Mouse (Mus musculus) intestine, embryonic 14.5 days (tissue): ENCODE results near the gene Cfap100. TPM values are rescaled to one million over a fixed set of nuclear protein-coding genes. Genes with fewer than 3 reads are reported as not detected.
A peak's percentile ranks its signal among the peaks of the same experiment; 100 is the strongest.

ENCODE experiments used
- ATAC-seq: fragments of 200-750 bp; cut with Nextera tagmentation; replicated peaks from 2 replicates; pipeline ENCODE4 v1.8.0; 2017; ENCODE audit warnings: low read depth, moderate number of reproducible peaks, moderate TSS enrichment, moderate library complexity; ENCODE audit not compliant: low FRiP score, low TSS enrichment
- DNase-seq: peaks from one replicate; pipeline ENCODE4 v3.0.0-alpha.2; 2018; ENCODE audit warnings: low spot score
- H3K27ac ChIP-seq: fragments of 300-500 bp; sonication (generic); 2 replicates; pipeline ENCODE4 v1.5.1; 2014; ENCODE audit warnings: low read depth, mild to moderate bottlenecking, control low read depth
- H3K27me3 ChIP-seq: fragments of 300-500 bp; sonication (generic); replicated peaks from 2 replicates; pipeline ENCODE4 v1.6.1; 2014; ENCODE audit warnings: low read length, control low read depth; ENCODE audit not compliant: control insufficient read depth, insufficient read depth
- H3K36me3 ChIP-seq: fragments of 300-500 bp; sonication (generic); 2 replicates; pipeline ENCODE4 v1.6.1; 2014; ENCODE audit warnings: low read length, control low read depth; ENCODE audit not compliant: control insufficient read depth, insufficient read depth
- H3K4me1 ChIP-seq: fragments of 300-500 bp; sonication (generic); replicated peaks from 2 replicates; pipeline ENCODE4 v1.6.1; 2014; ENCODE audit warnings: low read length, control low read depth, mixed read lengths; ENCODE audit not compliant: control insufficient read depth, insufficient read depth
- H3K4me2 ChIP-seq: fragments of 300-500 bp; sonication (generic); 2 replicates; pipeline ENCODE4 v1.6.1; 2014; ENCODE audit warnings: low read length
- H3K4me3 ChIP-seq: fragments of 300-500 bp; sonication (generic); 2 replicates; pipeline ENCODE4 v1.5.1; 2014; ENCODE audit warnings: low read depth, low read length, control low read depth, mixed read lengths
- H3K9ac ChIP-seq: fragments of 300-500 bp; sonication (generic); 2 replicates; pipeline ENCODE4 v1.6.1; 2014; ENCODE audit warnings: mild to moderate bottlenecking, low read length
- H3K9me3 ChIP-seq: fragments of 300-500 bp; sonication (generic); 2 replicates; pipeline ENCODE4 v1.6.1; 2016; ENCODE audit warnings: low read length, control low read depth; ENCODE audit not compliant: control insufficient read depth
- WGBS: fragments of 180-500 bp; shearing (Covaris S2); extraction: QIAGEN DNeasy Blood & Tissue Kit; methylation state at CpG from one replicate; pipeline ENCODE4 v1.1.7; 2014; 5-methylcytosine and 5-hydroxymethylcytosine counted together
- polyA plus RNA-seq: library from polyadenylated mRNA; unstranded; fragments of >200 nt; fragmentation: Nextera tagmentation; extraction: Ambion mirVana; gene quantifications from 2 replicates; pipeline ENCODE4 v1.2.1, GENCODE M21; 2014

The Cfap100 gene
- 0.46 TPM in 2 replicates for polyA plus RNA-seq

DNA sequence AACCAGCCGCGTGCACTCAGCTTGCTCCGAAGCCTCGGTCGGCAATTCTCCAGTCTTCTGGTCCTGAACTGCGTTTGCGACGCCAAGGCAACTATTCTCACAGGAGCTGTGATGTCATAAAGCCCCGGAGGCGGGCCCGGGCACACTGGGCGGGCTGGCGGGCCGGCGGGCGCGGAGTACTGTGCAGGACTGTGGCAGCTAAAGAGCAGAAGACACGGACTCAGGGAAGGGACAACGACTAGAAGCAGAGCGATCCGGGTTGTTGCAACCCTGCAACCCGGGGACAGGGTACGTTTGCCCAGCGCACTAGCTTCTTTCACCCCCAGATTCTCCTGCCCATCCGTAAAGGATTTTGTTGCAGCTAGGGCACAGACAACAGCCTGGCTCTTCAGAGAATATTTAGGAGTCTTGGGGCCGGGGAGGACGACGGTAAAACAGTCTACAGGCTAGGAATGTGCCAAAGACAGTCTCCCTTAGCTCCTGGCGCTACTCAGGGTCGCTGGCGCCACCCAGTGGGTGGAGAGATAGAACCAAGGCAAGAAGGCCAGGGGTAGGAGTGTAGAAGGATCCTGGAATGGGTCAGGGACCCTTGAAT is at the start of gene Cfap100:
Cfap100 (minus strand) TSS at position 418 of the 595 bp plus-strand sequence.
- under 1% methylated on average over 31 of the region's 31 CpGs for WGBS

GRCm38 (mm10) chr6:90476941-90477518 is 48.4 kb upstream of the Cfap100 start:
- no peaks in the 10 kb centered on the region for H3K4me1 ChIP-seq
- no peak overlapping the region for H3K27ac ChIP-seq
- no peaks in the 10 kb centered on the region for H3K9me3 ChIP-seq
- DNase-seq (no peak), ATAC-seq (no peak)
- no peak overlapping the region for H3K9ac ChIP-seq
- H3K36me3 ChIP-seq: no peaks in the 10 kb centered on the region
- H3K4me2 ChIP-seq: peak overlapping the region; percentile 8; the same call in 1 of the 2 replicates
- no peak overlapping the region for H3K4me3 ChIP-seq
- WGBS: 50% methylated on average over 14 of the region's 14 CpGs
- no peaks in the 10 kb centered on the region for H3K27me3 ChIP-seq

More for the DNA sequence above, at the start of gene Cfap100:
- Histone ChIP-seq H3K27me3 (peaks cover 15% of the 10 kb centered on the region), H3K4me1 (0 out of 2 replicates have a peak, but pooled peaks cover 4% of the 10 kb centered on the region), H3K9ac (peak within 1 kb of the TSS; percentile 46), H3K4me2 (peak within 1 kb of the TSS; percentile 79), H3K36me3 (no peaks in the 10 kb centered on the region), H3K4me3 (peak within 1 kb of the TSS; percentile 36), H3K9me3 (no peaks in the 10 kb centered on the region), H3K27ac (no peak within 1 kb of the TSS)
- ATAC-seq (peak; percentile 80), DNase-seq (peak; percentile 82)

GRCm38 (mm10) chr6:90475854-90476212 is 47.2 kb upstream of the Cfap100 start:
- Histone ChIP-seq H3K9me3 (no peaks in the 10 kb centered on the region), H3K4me3 (no peak overlapping the region), H3K36me3 (no peaks in the 10 kb centered on the region), H3K9ac (no peak overlapping the region), H3K27me3 (no peaks in the 10 kb centered on the region), H3K4me2 (no peak overlapping the region), H3K4me1 (no peaks in the 10 kb centered on the region), H3K27ac (no peak overlapping the region)
- WGBS: 74% methylated on average over 3 of the region's 3 CpGs
- DNase-seq (no peak), ATAC-seq (no peak)

DNA sequence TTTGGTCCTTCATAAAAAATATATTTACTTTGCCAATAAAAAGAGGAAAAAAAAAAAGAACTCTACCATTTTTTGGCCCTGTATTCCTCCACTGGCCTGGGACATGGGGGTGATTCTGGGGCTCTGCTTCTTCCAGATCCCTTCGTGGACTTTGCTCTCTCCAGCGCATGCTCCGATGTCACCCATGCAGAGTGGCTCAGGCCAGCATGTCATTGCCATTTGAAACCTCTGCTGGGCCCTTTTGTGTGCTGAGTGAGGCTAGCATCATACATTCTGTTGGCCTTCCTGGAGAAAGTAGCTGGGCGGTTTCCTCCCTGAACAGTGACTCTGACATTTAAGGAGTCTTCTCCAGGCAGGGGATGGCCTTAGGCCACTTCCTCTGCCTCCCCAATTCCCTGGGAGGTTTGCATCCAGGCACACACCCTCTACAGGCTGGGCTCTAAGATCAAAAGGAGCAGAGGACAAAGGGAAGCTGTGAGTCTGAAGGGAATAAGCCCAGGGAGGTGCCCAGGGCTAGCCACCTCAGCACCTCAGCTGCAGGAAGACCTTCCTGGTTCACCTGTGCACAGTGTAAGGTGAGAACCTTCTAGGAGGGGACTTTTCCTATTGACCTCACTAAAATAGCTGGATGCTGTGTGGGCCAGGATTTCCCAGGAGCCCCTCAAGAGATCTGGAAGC is 46.7 kb upstream of the Cfap100 start:
- Histone ChIP-seq H3K4me2 (no peak overlapping the region), H3K4me3 (no peak overlapping the region), H3K36me3 (no peaks in the 10 kb centered on the region), H3K9me3 (no peaks in the 10 kb centered on the region), H3K4me1 (no peaks in the 10 kb centered on the region), H3K27me3 (no peaks in the 10 kb centered on the region), H3K9ac (no peak overlapping the region), H3K27ac (no peak overlapping the region)
- DNase-seq (no peak), ATAC-seq (no peak)
- WGBS: 72% methylated on average over 4 of the region's 4 CpGs

DNA sequence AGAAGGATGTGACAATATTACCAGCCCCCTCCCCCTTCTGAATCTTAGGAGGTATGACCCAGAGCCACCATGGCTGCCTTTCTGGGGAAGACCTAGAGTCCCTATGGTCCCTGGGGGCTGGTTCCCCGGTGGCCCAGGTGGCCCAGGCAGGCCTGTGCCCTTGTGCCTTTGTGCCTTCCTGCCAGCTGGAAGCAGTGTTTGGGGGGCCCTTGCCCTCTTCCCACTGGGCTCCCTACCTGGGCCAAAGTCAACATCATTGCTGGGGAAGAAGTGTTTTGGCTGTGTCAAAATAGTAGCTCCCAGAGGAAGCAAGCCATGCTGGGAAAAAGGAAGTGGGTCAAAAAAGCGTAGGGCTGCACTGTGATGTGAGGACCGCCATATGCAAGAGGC is 45.8 kb upstream of the Cfap100 start:
- H3K4me3 ChIP-seq: no peak overlapping the region
- H3K36me3 ChIP-seq: no peaks in the 10 kb centered on the region
- H3K4me2 ChIP-seq: no peak overlapping the region
- 87% methylated on average over 3 of the region's 3 CpGs for WGBS
- no peak overlapping the region for H3K9ac ChIP-seq
- H3K9me3 ChIP-seq: no peaks in the 10 kb centered on the region
- ATAC-seq (no peak), DNase-seq (no peak)
- H3K27me3 ChIP-seq: no peaks in the 10 kb centered on the region
- no peak overlapping the region for H3K27ac ChIP-seq
- H3K4me1 ChIP-seq: no peaks in the 10 kb centered on the region

- Histone ChIP-seq H3K9ac (no peak overlapping the region), H3K27ac (no peak overlapping the region), H3K9me3 (no peaks in the 10 kb centered on the region), H3K4me1 (no peaks in the 10 kb centered on the region), H3K4me3 (no peak overlapping the region), H3K36me3 (no peaks in the 10 kb centered on the region), H3K4me2 (no peak overlapping the region), H3K27me3 (no peaks in the 10 kb centered on the region)
- WGBS: 92% methylated on average over 24 of the region's 24 CpGs
- DNase-seq (no peak), ATAC-seq (no peak)
Measured at GRCm38 (mm10) chr6:90473630-90474360, 45.2 kb upstream of the Cfap100 start.

DNA sequence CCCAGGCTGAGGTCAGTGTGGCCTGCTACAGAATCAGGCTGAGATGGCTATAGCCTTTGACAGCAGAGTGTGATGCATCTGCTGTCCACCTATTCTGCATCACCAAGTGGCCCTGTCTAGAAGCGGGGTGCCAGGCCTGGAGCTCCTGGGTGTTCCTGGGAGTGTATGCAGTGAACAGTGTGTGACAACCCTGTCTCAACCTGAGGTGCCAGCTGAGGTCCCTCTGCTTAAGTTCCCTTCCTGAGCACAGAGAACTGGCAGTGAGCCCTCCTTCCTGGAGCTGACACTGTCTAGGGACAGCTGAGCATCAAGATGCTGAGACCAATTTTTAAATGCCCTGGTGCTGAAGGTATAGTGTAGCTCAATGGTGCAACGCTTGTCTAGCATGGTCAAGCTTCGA is 44.1 kb upstream of the Cfap100 start:
- Histone ChIP-seq H3K4me3 (no peak overlapping the region), H3K4me2 (no peak overlapping the region), H3K27ac (no peak overlapping the region), H3K9me3 (no peaks in the 10 kb centered on the region), H3K4me1 (no peaks in the 10 kb centered on the region), H3K27me3 (no peaks in the 10 kb centered on the region), H3K36me3 (no peaks in the 10 kb centered on the region), H3K9ac (no peak overlapping the region)
- DNase-seq: no peak
- ATAC-seq: no peak
- WGBS: 86% methylated on average over 3 of the region's 3 CpGs

DNA sequence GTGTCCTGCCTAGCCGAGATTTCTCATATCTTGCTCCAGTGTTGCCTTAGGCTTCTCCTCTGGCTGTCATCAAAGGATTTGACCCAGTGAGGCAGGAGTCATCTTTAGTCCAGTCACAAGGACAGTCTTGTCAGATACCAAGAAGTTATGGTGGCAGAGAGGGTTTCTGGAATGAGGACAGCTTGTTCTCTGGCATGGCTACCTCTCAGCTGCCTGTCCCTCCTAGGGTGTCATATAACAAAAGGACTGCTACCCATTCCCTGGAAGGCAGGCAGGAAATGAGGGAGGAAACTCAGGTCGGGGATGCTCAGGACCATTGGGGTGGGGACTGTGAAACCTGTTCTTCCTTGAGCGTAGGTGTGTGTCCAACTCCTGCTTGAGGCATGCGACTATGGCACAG is 43.5 kb upstream of the Cfap100 start:
- Histone ChIP-seq H3K4me3 (no peak overlapping the region), H3K9ac (no peak overlapping the region), H3K27me3 (no peaks in the 10 kb centered on the region), H3K9me3 (no peaks in the 10 kb centered on the region), H3K4me2 (no peak overlapping the region), H3K36me3 (no peaks in the 10 kb centered on the region), H3K4me1 (no peaks in the 10 kb centered on the region), H3K27ac (no peak overlapping the region)
- WGBS: 69% methylated on average over 4 of the region's 4 CpGs
- DNase-seq: no peak
- ATAC-seq: no peak
